Mouse (Mus musculus) midbrain, postnatal 0 days (tissue): ENCODE results near the gene Rtl9. TPM values are rescaled to one million over a fixed set of nuclear protein-coding genes. Genes with fewer than 3 reads are reported as not detected.

Experiments
- ATAC-seq: fragments of 200-750 bp; cut with Nextera tagmentation; 2 replicates; pipeline ENCODE4 v1.8.0; 2017; ENCODE audit warnings: moderate number of reproducible peaks, mild to moderate bottlenecking, moderate TSS enrichment, moderate library complexity; ENCODE audit not compliant: low FRiP score
- DNase-seq: peaks from one replicate; pipeline ENCODE4 v3.0.0-alpha.2; 2015; ENCODE audit warnings: low spot score
- H3K27ac ChIP-seq: fragments of 300-500 bp; sonication (generic); 2 replicates; pipeline ENCODE4 v1.5.1; 2014; ENCODE audit warnings: low read depth, mild to moderate bottlenecking, low read length, mixed read lengths
- H3K27me3 ChIP-seq: fragments of 300-500 bp; sonication (generic); 2 replicates; pipeline ENCODE4 v1.6.1; 2014; ENCODE audit warnings: low read length, control low read depth, mixed read lengths; ENCODE audit not compliant: insufficient read depth
- H3K36me3 ChIP-seq: fragments of 300-500 bp; sonication (generic); 2 replicates; pipeline ENCODE4 v1.6.1; 2014; ENCODE audit warnings: low read length, control low read depth, mixed read lengths; ENCODE audit not compliant: insufficient read depth
- H3K4me1 ChIP-seq: fragments of 300-500 bp; sonication (generic); 2 replicates; pipeline ENCODE4 v1.6.1; 2014; ENCODE audit warnings: mild to moderate bottlenecking, control low read depth, antibody characterized with exemption, low read length, mixed read lengths; ENCODE audit not compliant: insufficient read depth
- H3K4me2 ChIP-seq: fragments of 300-500 bp; sonication (generic); 2 replicates; pipeline ENCODE4 v1.6.1; 2014; ENCODE audit warnings: low read depth, mild to moderate bottlenecking, low read length, mixed read lengths; ENCODE audit not compliant: poor library complexity, severe bottlenecking
- H3K4me3 ChIP-seq: fragments of 300-500 bp; sonication (generic); 2 replicates; pipeline ENCODE4 v1.5.1; 2014; ENCODE audit warnings: low read depth, mild to moderate bottlenecking, low read length, moderate library complexity
- H3K9ac ChIP-seq: fragments of 300-500 bp; sonication (generic); replicated peaks from 2 replicates; pipeline ENCODE4 v1.6.1; 2014; ENCODE audit warnings: mild to moderate bottlenecking, low read length, moderate library complexity, mixed read lengths; ENCODE audit not compliant: poor library complexity, severe bottlenecking
- H3K9me3 ChIP-seq: fragments of 300-500 bp; sonication (generic); 2 replicates; pipeline ENCODE4 v1.6.1; 2016; ENCODE audit warnings: low read length, control low read depth
- CTCF ChIP-seq: IDR thresholded peaks from 2 replicates; pipeline ENCODE4 v1.5.1; 2016; ENCODE audit warnings: antibody characterized with exemption, mild to moderate bottlenecking
- WGBS: fragments of 180-500 bp; shearing (Covaris S2); extraction: QIAGEN DNeasy Blood & Tissue Kit; methylation state at CpG from one replicate; pipeline ENCODE4 v1.1.7; 2014; 5-methylcytosine and 5-hydroxymethylcytosine counted together
- polyA plus RNA-seq: library from polyadenylated mRNA; unstranded; fragments of >200 nt; fragmentation: Nextera tagmentation; extraction: Ambion mirVana; gene quantifications from 2 replicates; pipeline ENCODE4 v1.2.1, GENCODE M21; 2015
- total RNA-seq: library from RNA; depleted of rRNA; stranded (reverse); fragments of >200 nt; gene quantifications from 2 replicates; pipeline ENCODE4 v1.2.3, GENCODE M21; 2014; rRNA removed

Gene Rtl9
- total RNA-seq: 3.1 and 3.5 TPM in 2 replicates
- polyA plus RNA-seq: 1.1 and 1.4 TPM in 2 replicates

- Histone ChIP-seq H3K9me3 (no peaks in the 10 kb centered on the region), H3K27me3 (no peaks in the 10 kb centered on the region), H3K36me3 (no peaks in the 10 kb centered on the region), H3K4me2 (no peak within 1 kb of the TSS), H3K27ac (no peak within 1 kb of the TSS), H3K9ac (no peak within 1 kb of the TSS), H3K4me3 (no peak within 1 kb of the TSS), H3K4me1 (no peaks in the 10 kb centered on the region)
- TF ChIP-seq CTCF: peak; percentile 85
- ATAC-seq (peak; percentile 62), DNase-seq (peak; percentile 51)
- WGBS: 93% methylated on average over 1 of the region's 1 CpGs
Measured at GRCm38 (mm10) chrX:143099044-143099754, at the start of gene Rtl9. Gene Rtl9, plus strand, starts transcription at chrX:143099594.

DNA sequence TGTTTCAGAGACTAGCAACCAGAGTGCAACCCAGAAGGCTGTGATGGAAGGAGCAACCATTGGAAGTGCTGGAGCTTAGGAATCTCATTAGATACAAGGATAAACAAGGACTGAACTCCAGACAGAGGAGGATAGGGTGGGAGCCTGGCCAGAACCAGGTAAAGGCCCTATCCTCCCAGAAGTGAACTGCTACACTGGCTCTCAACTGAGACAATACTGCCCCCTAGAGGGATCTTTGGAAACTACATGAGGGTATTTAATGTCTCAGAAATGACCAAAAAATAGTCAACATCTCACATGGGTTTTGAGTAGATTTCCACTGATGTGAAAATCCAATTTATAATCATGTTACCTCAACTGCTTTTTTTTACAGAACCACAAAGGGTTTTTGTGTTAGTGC, 47.9 kb upstream of the Rtl9 start:
- Histone ChIP-seq H3K9me3 (no peaks in the 10 kb centered on the region), H3K27me3 (no peaks in the 10 kb centered on the region), H3K4me2 (no peak overlapping the region), H3K4me3 (no peak overlapping the region), H3K36me3 (no peaks in the 10 kb centered on the region), H3K27ac (no peak overlapping the region), H3K9ac (no peak overlapping the region), H3K4me1 (no peaks in the 10 kb centered on the region)
- TF ChIP-seq CTCF: peak; percentile 56
- DNase-seq (peak; percentile 21), ATAC-seq (no peak)

- Histone ChIP-seq H3K27me3 (no peaks in the 10 kb centered on the region), H3K9me3 (no peaks in the 10 kb centered on the region), H3K9ac (no peak overlapping the region), H3K4me1 (no peaks in the 10 kb centered on the region), H3K4me3 (no peak overlapping the region), H3K4me2 (no peak overlapping the region), H3K36me3 (no peaks in the 10 kb centered on the region), H3K27ac (no peak overlapping the region)
- WGBS: 78% methylated on average over 4 of the region's 4 CpGs
- no peak for TF ChIP-seq CTCF
- no peak for DNase-seq
- ATAC-seq: no peak
Measured at GRCm38 (mm10) chrX:143051921-143052320, 47.5 kb upstream of the Rtl9 start.

- Histone ChIP-seq H3K4me3 (no peak overlapping the region), H3K36me3 (no peaks in the 10 kb centered on the region), H3K9me3 (no peaks in the 10 kb centered on the region), H3K27ac (no peak overlapping the region), H3K9ac (no peak overlapping the region), H3K4me2 (peak overlapping the region; percentile 29), H3K4me1 (no peaks in the 10 kb centered on the region), H3K27me3 (no peaks in the 10 kb centered on the region; the same call in 1 of the 2 replicates)
- peak; percentile 16; the same call in 1 of the 2 replicates for ATAC-seq
- TF ChIP-seq CTCF: peak; percentile 88
- WGBS: 15% methylated on average over 12 of the region's 12 CpGs
- DNase-seq: peak; percentile 76
Measured at GRCm38 (mm10) chrX:143058829-143059228, 40.6 kb upstream of the Rtl9 start.

GRCm38 (mm10) chrX:143062641-143063355, 36.6 kb upstream of the Rtl9 start:
- Histone ChIP-seq H3K27ac (no peak overlapping the region), H3K9me3 (no peaks in the 10 kb centered on the region), H3K4me1 (no peaks in the 10 kb centered on the region), H3K9ac (no peak overlapping the region), H3K36me3 (no peaks in the 10 kb centered on the region), H3K4me3 (no peak overlapping the region), H3K4me2 (no peak overlapping the region), H3K27me3 (peaks cover 5% of the 10 kb centered on the region; the same call in 1 of the 2 replicates)
- 83% methylated on average over 11 of the region's 11 CpGs for WGBS
- DNase-seq (no peak), ATAC-seq (no peak)
- TF ChIP-seq CTCF: no peak

GRCm38 (mm10) chrX:143063780-143064179, 35.6 kb upstream of the Rtl9 start:
- Histone ChIP-seq H3K4me3 (no peak overlapping the region), H3K27me3 (peaks cover 5% of the 10 kb centered on the region; the same call in 1 of the 2 replicates), H3K9me3 (no peaks in the 10 kb centered on the region), H3K9ac (no peak overlapping the region), H3K36me3 (no peaks in the 10 kb centered on the region), H3K4me2 (no peak overlapping the region), H3K27ac (no peak overlapping the region), H3K4me1 (no peaks in the 10 kb centered on the region)
- ATAC-seq (no peak), DNase-seq (no peak)
- WGBS: 49% methylated on average over 7 of the region's 7 CpGs
- TF ChIP-seq CTCF: no peak
